Mouse (Mus musculus): Measurements from ENCODE around the gene U2af1l4. TPM values are rescaled to one million over a fixed set of nuclear protein-coding genes. Genes with fewer than 3 reads are reported as not detected.

U2af1l4 gene
- polyA plus RNA-seq, 1 experiment from 2014 or later: 97.5 TPM

DNA sequence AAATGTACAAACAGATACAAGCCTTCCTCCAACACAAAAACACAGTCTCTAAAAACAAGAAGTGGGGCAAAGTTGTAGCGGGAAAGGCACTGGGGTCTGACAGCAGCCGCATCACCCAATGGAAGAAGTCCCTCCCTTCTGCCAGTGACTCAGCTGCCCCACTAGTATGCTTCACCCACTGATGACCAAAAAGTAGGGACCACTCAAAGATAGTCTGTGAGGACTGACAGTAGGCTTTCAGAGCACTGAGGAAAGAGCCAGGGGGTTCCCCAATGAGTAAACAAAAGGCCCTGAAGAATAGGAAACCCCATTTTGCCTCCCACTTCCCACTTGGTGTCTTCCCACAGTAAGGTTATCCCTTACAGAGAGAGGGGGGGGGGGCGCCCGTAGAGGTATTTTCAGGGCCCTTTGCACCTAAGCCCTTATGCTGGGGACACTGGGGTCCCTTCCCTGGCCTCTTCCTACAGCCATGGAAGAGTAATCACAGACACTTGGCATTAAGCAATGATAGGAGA, 31.5 kb downstream of the U2af1l4 start:
- 60% methylated on average over 4 of the region's 4 CpGs for WGBS
- Histone ChIP-seq H3K4me2 (ENCODE audit: low read depth, low read length, severe bottlenecking) (no peak overlapping the region), H3K9me3 (ENCODE audit: control insufficient read depth, low read length) (no peaks in the 10 kb centered on the region), H3K4me3 (ENCODE audit: low read depth, low read length) (no peak overlapping the region), H3K4me1 (replicated peaks; ENCODE audit: control insufficient read depth, insufficient read depth, low read length) (no peaks in the 10 kb centered on the region; the same call in 1 of the 2 replicates), H3K9ac (ENCODE audit: low read length) (no peak overlapping the region), H3K36me3 (ENCODE audit: control insufficient read depth, insufficient read depth, low read length) (no peaks in the 10 kb centered on the region), H3K27me3 (ENCODE audit: control insufficient read depth, insufficient read depth, low read length) (no peaks in the 10 kb centered on the region), H3K27ac (ENCODE audit: low read depth, low read length) (no peak overlapping the region)
- ATAC-seq (replicated peaks; ENCODE audit: low FRiP score) (no peak), DNase-seq (ENCODE audit: low spot score) (no peak)

- H3K27me3 ChIP-seq (ENCODE audit: control insufficient read depth, insufficient read depth, low read length): no peaks in the 10 kb centered on the region
- ATAC-seq (replicated peaks; ENCODE audit: low FRiP score) (no peak), DNase-seq (ENCODE audit: low spot score) (no peak)
- H3K4me2 ChIP-seq (ENCODE audit: low read depth, low read length, severe bottlenecking): no peak overlapping the region
- H3K27ac ChIP-seq (ENCODE audit: low read depth, low read length): no peak overlapping the region
- no peaks in the 10 kb centered on the region for H3K36me3 ChIP-seq (ENCODE audit: control insufficient read depth, insufficient read depth, low read length)
- H3K4me3 ChIP-seq (ENCODE audit: low read depth, low read length): no peak overlapping the region
- 86% methylated on average over 5 of the region's 5 CpGs for WGBS
- H3K9ac ChIP-seq (ENCODE audit: low read length): no peak overlapping the region; the same call in 1 of the 2 replicates
- H3K9me3 ChIP-seq (ENCODE audit: control insufficient read depth, low read length): no peaks in the 10 kb centered on the region
- no peaks in the 10 kb centered on the region for H3K4me1 ChIP-seq (replicated peaks; ENCODE audit: control insufficient read depth, insufficient read depth, low read length)
These were observed 33.0 kb downstream of the U2af1l4 start for GRCm38 (mm10) chr7:30596093-30596492.

DNA sequence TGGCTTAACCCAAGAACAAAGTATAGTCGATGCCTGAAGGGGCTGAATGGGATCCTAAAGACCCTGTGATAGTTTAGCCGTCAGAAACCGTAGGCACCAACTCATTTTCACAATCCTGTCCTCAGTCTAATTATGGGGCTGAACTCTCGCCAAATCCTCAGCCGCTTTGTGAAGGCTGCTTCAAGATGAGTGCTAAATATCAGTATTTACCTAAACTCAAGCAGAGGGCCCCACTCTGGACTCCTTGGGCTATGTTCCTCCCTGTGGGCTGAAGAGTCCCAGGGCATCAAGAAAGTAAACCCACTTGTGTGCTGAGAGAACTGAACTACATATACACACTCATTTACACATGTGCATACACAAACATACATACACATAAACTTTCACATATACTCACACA, 33.7 kb downstream of the U2af1l4 start:
- H3K36me3 ChIP-seq (ENCODE audit: control insufficient read depth, insufficient read depth, low read length): no peaks in the 10 kb centered on the region
- H3K4me3 ChIP-seq (ENCODE audit: low read depth, low read length): no peak overlapping the region
- ATAC-seq (replicated peaks; ENCODE audit: low FRiP score) (no peak), DNase-seq (ENCODE audit: low spot score) (no peak)
- no peaks in the 10 kb centered on the region for H3K4me1 ChIP-seq (replicated peaks; ENCODE audit: control insufficient read depth, insufficient read depth, low read length)
- no peaks in the 10 kb centered on the region for H3K9me3 ChIP-seq (ENCODE audit: control insufficient read depth, low read length)
- H3K27ac ChIP-seq (ENCODE audit: low read depth, low read length): no peak overlapping the region
- no peak overlapping the region for H3K4me2 ChIP-seq (ENCODE audit: low read depth, low read length, severe bottlenecking)
- no peak overlapping the region for H3K9ac ChIP-seq (ENCODE audit: low read length)
- 75% methylated on average over 5 of the region's 5 CpGs for WGBS
- no peaks in the 10 kb centered on the region for H3K27me3 ChIP-seq (ENCODE audit: control insufficient read depth, insufficient read depth, low read length)

DNA sequence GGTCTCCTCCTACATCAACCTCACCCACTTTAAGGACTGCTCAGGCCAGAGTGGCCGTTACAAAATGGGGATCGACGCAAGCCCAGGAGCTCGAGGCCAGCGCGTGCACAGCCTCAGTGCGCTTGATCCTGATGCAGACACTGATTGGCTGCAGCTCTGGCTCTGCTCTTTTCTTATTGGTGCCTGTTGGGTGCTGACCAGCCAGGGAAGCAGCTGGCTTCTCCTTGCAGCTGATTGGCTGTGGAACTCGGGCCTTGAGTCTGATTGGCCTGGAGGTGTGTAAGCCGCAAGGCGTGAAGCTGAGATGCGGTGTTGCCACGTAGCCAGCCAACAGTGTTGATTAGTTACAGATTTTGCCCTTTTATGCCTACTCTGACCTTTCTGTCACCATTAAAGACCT, 35.7 kb downstream of the U2af1l4 start, which contains the start of gene Zbtb32:
TSS of gene Zbtb32 (minus strand) at position 124 of the 400 bp plus-strand sequence.
- no peak within 1 kb of the TSS for H3K4me3 ChIP-seq (ENCODE audit: low read depth, low read length)
- peak within 1 kb of the TSS; percentile 26; the same call in 1 of the 2 replicates for H3K4me2 ChIP-seq (ENCODE audit: low read depth, low read length, severe bottlenecking)
- no peaks in the 10 kb centered on the region for H3K36me3 ChIP-seq (ENCODE audit: control insufficient read depth, insufficient read depth, low read length)
- no peak within 1 kb of the TSS for H3K27ac ChIP-seq (ENCODE audit: low read depth, low read length)
- H3K27me3 ChIP-seq (ENCODE audit: control insufficient read depth, insufficient read depth, low read length): no peaks in the 10 kb centered on the region
- DNase-seq (ENCODE audit: low spot score): no peak
- H3K4me1 ChIP-seq (replicated peaks; ENCODE audit: control insufficient read depth, insufficient read depth, low read length): no peaks in the 10 kb centered on the region
- no peaks in the 10 kb centered on the region for H3K9me3 ChIP-seq (ENCODE audit: control insufficient read depth, low read length)
- ATAC-seq (replicated peaks; ENCODE audit: low FRiP score): no peak
- H3K9ac ChIP-seq (ENCODE audit: low read length): no peak within 1 kb of the TSS
- 93% methylated on average over 12 of the region's 12 CpGs for WGBS

- Histone ChIP-seq H3K4me3 (ENCODE audit: low read depth, low read length) (no peak overlapping the region), H3K27me3 (ENCODE audit: control insufficient read depth, insufficient read depth, low read length) (no peaks in the 10 kb centered on the region), H3K27ac (ENCODE audit: low read depth, low read length) (no peak overlapping the region), H3K4me2 (ENCODE audit: low read depth, low read length, severe bottlenecking) (peak overlapping the region; percentile 26; the same call in 1 of the 2 replicates), H3K9me3 (ENCODE audit: control insufficient read depth, low read length) (no peaks in the 10 kb centered on the region), H3K9ac (ENCODE audit: low read length) (no peak overlapping the region), H3K36me3 (ENCODE audit: control insufficient read depth, insufficient read depth, low read length) (no peaks in the 10 kb centered on the region), H3K4me1 (replicated peaks; ENCODE audit: control insufficient read depth, insufficient read depth, low read length) (no peaks in the 10 kb centered on the region)
- DNase-seq (ENCODE audit: low spot score): peak; percentile 92
- 3% methylated on average over 16 of the region's 16 CpGs for WGBS
- peak; percentile 98 for ATAC-seq (replicated peaks; ENCODE audit: low FRiP score)
These were observed 36.8 kb downstream of the U2af1l4 start for GRCm38 (mm10) chr7:30599933-30600353.

GRCm38 (mm10) chr7:30600651-30601050, 37.5 kb downstream of the U2af1l4 start:
- no peaks in the 10 kb centered on the region for H3K9me3 ChIP-seq (ENCODE audit: control insufficient read depth, low read length)
- DNase-seq (ENCODE audit: low spot score) (no peak), ATAC-seq (replicated peaks; ENCODE audit: low FRiP score) (no peak)
- H3K27me3 ChIP-seq (ENCODE audit: control insufficient read depth, insufficient read depth, low read length): no peaks in the 10 kb centered on the region
- H3K9ac ChIP-seq (ENCODE audit: low read length): no peak overlapping the region
- no peaks in the 10 kb centered on the region for H3K36me3 ChIP-seq (ENCODE audit: control insufficient read depth, insufficient read depth, low read length)
- no peak overlapping the region for H3K27ac ChIP-seq (ENCODE audit: low read depth, low read length)
- 76% methylated on average over 7 of the region's 7 CpGs for WGBS
- no peak overlapping the region for H3K4me3 ChIP-seq (ENCODE audit: low read depth, low read length)
- no peaks in the 10 kb centered on the region for H3K4me1 ChIP-seq (replicated peaks; ENCODE audit: control insufficient read depth, insufficient read depth, low read length)
- H3K4me2 ChIP-seq (ENCODE audit: low read depth, low read length, severe bottlenecking): no peak overlapping the region

GRCm38 (mm10) chr7:30602583-30602982, 39.5 kb downstream of the U2af1l4 start:
- H3K4me3 ChIP-seq (ENCODE audit: low read depth, low read length): no peak overlapping the region
- WGBS: 72% methylated on average over 3 of the region's 3 CpGs
- DNase-seq (ENCODE audit: low spot score): no peak

DNA sequence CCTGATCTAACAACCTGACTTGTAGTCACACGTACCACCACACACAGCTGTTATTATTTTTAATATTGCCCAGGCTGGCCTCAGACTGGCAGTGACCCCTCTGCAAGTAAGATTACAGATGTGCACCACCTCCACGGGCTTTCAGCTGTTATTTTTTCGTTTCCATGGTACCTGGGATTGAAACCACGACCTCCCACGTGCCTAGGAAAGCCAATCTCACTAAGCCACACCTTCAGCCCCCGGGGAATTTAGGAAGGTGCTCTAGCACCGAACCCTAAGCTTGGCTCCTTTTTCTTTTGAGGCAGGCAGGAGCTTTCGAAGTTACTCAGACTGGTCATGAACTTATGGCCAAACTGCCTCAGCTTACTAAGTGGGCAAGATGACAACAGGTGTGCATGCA, 41.3 kb downstream of the U2af1l4 start:
- Histone ChIP-seq H3K9me3 (ENCODE audit: control insufficient read depth, low read length) (no peaks in the 10 kb centered on the region), H3K4me2 (ENCODE audit: low read depth, low read length, severe bottlenecking) (no peak overlapping the region), H3K27ac (ENCODE audit: low read depth, low read length) (no peak overlapping the region), H3K36me3 (ENCODE audit: control insufficient read depth, insufficient read depth, low read length) (no peaks in the 10 kb centered on the region), H3K4me3 (ENCODE audit: low read depth, low read length) (no peak overlapping the region), H3K4me1 (replicated peaks; ENCODE audit: control insufficient read depth, insufficient read depth, low read length) (no peaks in the 10 kb centered on the region), H3K27me3 (ENCODE audit: control insufficient read depth, insufficient read depth, low read length) (no peaks in the 10 kb centered on the region), H3K9ac (ENCODE audit: low read length) (no peak overlapping the region)
- ATAC-seq (replicated peaks; ENCODE audit: low FRiP score) (no peak), DNase-seq (ENCODE audit: low spot score) (no peak)
- WGBS: 71% methylated on average over 8 of the region's 8 CpGs

More at GRCm38 (mm10) chr7:30602583-30602982, 39.5 kb downstream of the U2af1l4 start:
- no peak for ATAC-seq (replicated peaks; ENCODE audit: low FRiP score)
- H3K4me2 ChIP-seq (ENCODE audit: low read depth, low read length, severe bottlenecking): no peak overlapping the region
- no peak overlapping the region for H3K9ac ChIP-seq (ENCODE audit: low read length)
- no peaks in the 10 kb centered on the region for H3K4me1 ChIP-seq (replicated peaks; ENCODE audit: control insufficient read depth, insufficient read depth, low read length)
- no peaks in the 10 kb centered on the region for H3K36me3 ChIP-seq (ENCODE audit: control insufficient read depth, insufficient read depth, low read length)
- no peak overlapping the region for H3K27ac ChIP-seq (ENCODE audit: low read depth, low read length)
- no peaks in the 10 kb centered on the region for H3K27me3 ChIP-seq (ENCODE audit: control insufficient read depth, insufficient read depth, low read length)
- H3K9me3 ChIP-seq (ENCODE audit: control insufficient read depth, low read length): no peaks in the 10 kb centered on the region

DNA sequence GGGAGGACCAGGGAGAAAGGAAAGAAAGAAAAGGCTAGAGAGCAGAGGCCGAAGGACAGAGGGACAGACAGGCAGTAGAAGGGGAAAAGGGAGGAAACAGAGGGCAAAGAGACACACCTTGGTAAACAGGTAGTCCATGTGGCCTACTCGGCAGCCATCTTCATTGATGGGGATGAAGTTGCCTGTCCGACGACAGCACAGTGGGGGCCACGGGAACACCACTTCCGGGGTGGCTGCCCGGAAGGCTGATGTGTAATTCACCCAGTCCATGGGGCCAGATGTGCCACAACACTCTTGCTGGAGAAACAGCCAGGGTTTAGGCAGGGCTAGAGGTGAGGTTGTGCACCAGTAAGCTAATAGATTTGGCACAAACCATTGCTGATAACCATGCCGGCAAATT, 41.8 kb downstream of the U2af1l4 start:
- DNase-seq (ENCODE audit: low spot score) (no peak), ATAC-seq (replicated peaks; ENCODE audit: low FRiP score) (no peak)
- WGBS: 89% methylated on average over 8 of the region's 8 CpGs
- Histone ChIP-seq H3K9me3 (ENCODE audit: control insufficient read depth, low read length) (no peaks in the 10 kb centered on the region), H3K9ac (ENCODE audit: low read length) (no peak overlapping the region), H3K4me3 (ENCODE audit: low read depth, low read length) (no peak overlapping the region), H3K36me3 (ENCODE audit: control insufficient read depth, insufficient read depth, low read length) (no peaks in the 10 kb centered on the region), H3K4me1 (replicated peaks; ENCODE audit: control insufficient read depth, insufficient read depth, low read length) (no peaks in the 10 kb centered on the region), H3K27ac (ENCODE audit: low read depth, low read length) (no peak overlapping the region), H3K4me2 (ENCODE audit: low read depth, low read length, severe bottlenecking) (no peak overlapping the region), H3K27me3 (ENCODE audit: control insufficient read depth, insufficient read depth, low read length) (no peaks in the 10 kb centered on the region)

Measured in forebrain, embryonic 11.5 days (tissue).